Mouse (Mus musculus): Measurements from ENCODE around the gene Tmprss11e. TPM values are rescaled to one million over a fixed set of nuclear protein-coding genes. Genes with fewer than 3 reads are reported as not detected.

Gene Tmprss11e
- polyA plus RNA-seq, 1 experiment from 2014 or later: not detected

DNA sequence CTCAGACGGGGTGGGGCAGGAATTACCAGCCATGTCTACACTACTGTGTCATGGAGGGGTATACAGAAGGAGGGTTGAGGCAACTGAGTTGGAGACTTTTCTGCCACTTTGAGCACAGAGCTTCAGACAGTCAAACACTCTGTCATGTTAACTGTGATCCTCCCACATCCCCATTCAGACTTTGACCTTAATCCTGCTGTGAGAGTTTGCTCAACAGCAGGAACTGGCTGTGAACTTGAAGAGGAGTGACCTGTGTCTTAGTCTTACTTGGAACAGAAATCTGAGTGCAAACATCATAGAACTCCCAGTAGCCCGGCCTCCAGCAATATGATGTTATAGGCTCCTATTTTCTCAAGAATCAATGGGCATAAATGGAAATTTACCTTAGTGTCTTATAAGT, 9.8 kb downstream of the Tmprss11e start:
- H3K9ac ChIP-seq (replicated peaks): no peak overlapping the region
- 58% methylated on average over 2 of the region's 2 CpGs for WGBS
- no peaks in the 10 kb centered on the region for H3K9me3 ChIP-seq
- H3K4me3 ChIP-seq: no peak overlapping the region
- no peak for ATAC-seq (ENCODE audit: low FRiP score, low read depth)
- H3K36me3 ChIP-seq: no peaks in the 10 kb centered on the region
- H3K4me1 ChIP-seq: no peaks in the 10 kb centered on the region
- H3K27ac ChIP-seq (replicated peaks): no peak overlapping the region
- H3K4me2 ChIP-seq (replicated peaks): no peak overlapping the region
- H3K27me3 ChIP-seq: no peaks in the 10 kb centered on the region

DNA sequence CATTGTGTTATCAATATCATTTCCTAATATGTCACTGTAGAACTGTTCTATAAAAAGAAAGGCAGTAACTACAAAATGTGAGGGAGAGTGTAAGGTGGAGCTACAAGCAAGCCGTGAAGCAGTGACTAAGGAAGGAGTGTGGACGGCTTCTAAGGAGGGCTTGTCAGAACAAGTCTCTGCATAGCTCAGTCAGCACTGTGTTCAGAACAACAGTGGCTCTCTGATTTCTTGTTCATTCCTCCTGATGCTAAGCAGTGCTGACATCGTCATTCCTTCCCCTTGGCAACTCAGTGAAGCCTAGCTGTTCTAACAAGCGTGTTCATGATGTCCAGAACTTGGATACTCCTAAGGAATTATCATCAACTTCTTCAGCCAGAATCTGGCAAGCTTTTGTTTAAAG, 15.0 kb downstream of the Tmprss11e start:
- Histone ChIP-seq H3K9ac (replicated peaks) (no peak overlapping the region), H3K9me3 (no peaks in the 10 kb centered on the region), H3K27ac (replicated peaks) (no peak overlapping the region), H3K4me2 (replicated peaks) (no peak overlapping the region), H3K4me3 (no peak overlapping the region), H3K4me1 (no peaks in the 10 kb centered on the region), H3K27me3 (no peaks in the 10 kb centered on the region), H3K36me3 (no peaks in the 10 kb centered on the region)
- no peak for ATAC-seq (ENCODE audit: low FRiP score, low read depth)
- WGBS: 81% methylated on average over 4 of the region's 4 CpGs

DNA sequence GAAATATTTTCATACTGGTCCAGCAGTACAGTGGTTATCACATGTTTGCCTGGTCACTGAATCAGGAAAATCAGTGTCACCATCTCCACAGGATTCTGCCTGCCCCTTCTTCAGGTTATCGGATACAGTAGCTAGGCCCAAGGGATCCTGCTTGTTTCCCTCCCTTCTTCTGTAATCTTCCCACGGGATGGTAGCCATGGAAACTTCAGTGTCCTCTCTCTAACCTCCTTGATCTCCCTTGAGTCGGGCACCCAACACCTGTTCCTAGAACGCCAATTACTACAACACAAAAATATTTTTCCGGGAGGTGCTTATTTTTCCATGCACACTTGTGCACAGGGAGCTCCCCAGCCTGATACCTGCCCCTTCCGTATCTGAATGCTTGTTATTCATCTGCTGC, 17.0 kb downstream of the Tmprss11e start:
- Histone ChIP-seq H3K36me3 (no peaks in the 10 kb centered on the region), H3K4me1 (no peaks in the 10 kb centered on the region), H3K27ac (replicated peaks) (no peak overlapping the region), H3K9ac (replicated peaks) (no peak overlapping the region), H3K9me3 (no peaks in the 10 kb centered on the region), H3K27me3 (no peaks in the 10 kb centered on the region), H3K4me2 (replicated peaks) (no peak overlapping the region), H3K4me3 (no peak overlapping the region)
- 78% methylated on average over 6 of the region's 6 CpGs for WGBS
- no peak for ATAC-seq (ENCODE audit: low FRiP score, low read depth)

DNA sequence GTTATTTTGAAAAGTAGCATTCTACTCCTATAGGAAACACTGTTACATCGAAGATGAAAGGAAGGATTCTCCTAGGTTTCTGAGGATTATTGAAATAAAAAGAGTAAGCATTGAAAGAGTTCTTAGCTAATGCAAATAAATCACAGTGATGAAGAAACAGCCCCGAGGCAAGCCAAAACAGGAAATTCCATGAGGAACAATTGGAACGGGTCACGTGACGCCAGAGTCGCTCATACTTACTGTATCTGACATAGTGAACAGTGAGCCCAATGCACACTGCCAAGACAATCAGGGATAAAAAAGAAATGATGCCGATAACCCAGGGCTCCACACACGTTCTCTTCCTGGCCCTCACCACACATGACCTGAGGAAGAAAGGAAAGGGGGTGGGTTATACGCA, 18.6 kb downstream of the Tmprss11e start:
- no peak overlapping the region for H3K4me3 ChIP-seq
- no peaks in the 10 kb centered on the region for H3K4me1 ChIP-seq
- no peaks in the 10 kb centered on the region for H3K27me3 ChIP-seq
- no peak overlapping the region for H3K4me2 ChIP-seq (replicated peaks)
- no peak for ATAC-seq (ENCODE audit: low FRiP score, low read depth)
- 90% methylated on average over 9 of the region's 9 CpGs for WGBS
- H3K9ac ChIP-seq (replicated peaks): no peak overlapping the region
- no peak overlapping the region for H3K27ac ChIP-seq (replicated peaks)
- no peaks in the 10 kb centered on the region for H3K36me3 ChIP-seq
- H3K9me3 ChIP-seq: no peaks in the 10 kb centered on the region

DNA sequence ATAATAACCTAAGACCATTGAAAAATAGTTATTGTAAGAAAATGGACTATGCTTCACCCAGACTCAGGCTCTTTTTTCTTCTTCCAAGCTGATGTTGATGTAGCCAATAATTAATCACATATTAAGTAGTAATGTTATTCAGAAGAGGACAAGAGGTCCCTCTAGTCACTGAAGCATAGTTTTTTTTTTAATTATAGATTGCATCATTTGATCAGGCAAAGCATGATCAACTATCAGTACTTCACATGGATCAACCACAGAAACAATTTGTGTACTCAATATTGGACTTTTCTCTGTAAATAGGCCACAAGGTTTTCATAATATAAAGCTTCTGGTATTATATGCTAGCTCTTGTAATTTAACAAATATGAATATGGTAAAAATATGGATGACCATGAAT, 20.6 kb downstream of the Tmprss11e start:
- no peak for ATAC-seq (ENCODE audit: low FRiP score, low read depth)
- Histone ChIP-seq H3K36me3 (no peaks in the 10 kb centered on the region), H3K9ac (replicated peaks) (no peak overlapping the region), H3K27me3 (no peaks in the 10 kb centered on the region), H3K4me2 (replicated peaks) (no peak overlapping the region), H3K4me3 (no peak overlapping the region), H3K4me1 (no peaks in the 10 kb centered on the region), H3K27ac (replicated peaks) (no peak overlapping the region), H3K9me3 (no peaks in the 10 kb centered on the region)

DNA sequence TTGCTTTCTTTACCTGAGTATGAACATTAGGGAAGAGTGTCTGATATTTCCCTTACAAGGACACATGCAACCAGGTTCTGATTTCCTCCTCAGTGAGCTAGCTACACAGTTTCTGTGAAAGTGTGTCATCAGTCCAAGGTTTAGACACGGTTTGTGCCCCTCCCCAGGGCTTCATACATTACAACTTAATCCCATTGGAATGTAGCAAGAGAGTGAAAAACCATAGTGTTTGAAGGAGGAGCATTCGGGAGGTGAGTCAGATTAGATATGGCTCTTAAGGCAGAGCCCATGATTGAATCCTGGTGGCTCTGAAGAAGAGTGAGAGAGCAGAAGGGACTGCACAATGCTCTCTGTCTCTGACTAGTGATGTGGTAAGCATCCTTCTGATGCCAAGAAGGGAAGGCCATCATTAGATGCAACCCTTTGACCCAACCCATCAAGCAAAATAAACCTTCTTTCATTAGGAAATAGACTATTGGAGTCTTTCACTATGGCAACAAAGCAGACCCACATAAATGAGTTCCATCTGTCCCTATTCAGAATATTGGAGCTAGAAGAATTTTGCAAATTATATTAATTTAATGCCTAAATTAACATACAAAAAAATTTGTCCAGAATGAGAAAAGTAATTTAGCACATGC, 22.7 kb downstream of the Tmprss11e start:
- Histone ChIP-seq H3K4me3 (no peak overlapping the region), H3K27ac (replicated peaks) (no peak overlapping the region), H3K36me3 (no peaks in the 10 kb centered on the region), H3K4me2 (replicated peaks) (no peak overlapping the region), H3K9me3 (no peaks in the 10 kb centered on the region), H3K9ac (replicated peaks) (no peak overlapping the region), H3K27me3 (no peaks in the 10 kb centered on the region), H3K4me1 (no peaks in the 10 kb centered on the region)
- no peak for ATAC-seq (ENCODE audit: low FRiP score, low read depth)
- WGBS: 29% methylated on average over 2 of the region's 2 CpGs

DNA sequence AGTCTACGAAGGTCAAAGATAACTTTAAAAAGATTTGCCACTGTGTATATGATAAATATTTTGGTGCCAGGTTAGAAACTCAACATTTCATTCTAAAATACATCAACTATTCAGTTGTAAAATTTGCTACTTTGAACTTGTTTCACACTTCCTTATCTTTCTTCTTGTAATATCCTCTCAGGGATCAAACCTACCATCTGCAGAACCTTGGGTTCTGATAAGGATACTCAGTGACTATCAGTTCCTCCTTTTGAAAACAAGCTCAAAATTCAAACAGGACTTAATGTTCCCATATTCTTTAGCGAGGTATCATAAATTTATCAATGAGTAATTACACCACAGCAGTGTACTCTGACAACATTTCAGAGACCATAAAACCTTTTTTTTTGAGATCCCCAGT, 30.6 kb downstream of the Tmprss11e start:
- Histone ChIP-seq H3K4me2 (replicated peaks) (no peak overlapping the region), H3K4me3 (no peak overlapping the region), H3K9me3 (no peaks in the 10 kb centered on the region), H3K27ac (replicated peaks) (no peak overlapping the region), H3K36me3 (no peaks in the 10 kb centered on the region), H3K4me1 (no peaks in the 10 kb centered on the region), H3K27me3 (no peaks in the 10 kb centered on the region), H3K9ac (replicated peaks) (no peak overlapping the region)
- WGBS: 88% methylated on average over 2 of the region's 2 CpGs
- no peak for ATAC-seq (ENCODE audit: low FRiP score, low read depth)

DNA sequence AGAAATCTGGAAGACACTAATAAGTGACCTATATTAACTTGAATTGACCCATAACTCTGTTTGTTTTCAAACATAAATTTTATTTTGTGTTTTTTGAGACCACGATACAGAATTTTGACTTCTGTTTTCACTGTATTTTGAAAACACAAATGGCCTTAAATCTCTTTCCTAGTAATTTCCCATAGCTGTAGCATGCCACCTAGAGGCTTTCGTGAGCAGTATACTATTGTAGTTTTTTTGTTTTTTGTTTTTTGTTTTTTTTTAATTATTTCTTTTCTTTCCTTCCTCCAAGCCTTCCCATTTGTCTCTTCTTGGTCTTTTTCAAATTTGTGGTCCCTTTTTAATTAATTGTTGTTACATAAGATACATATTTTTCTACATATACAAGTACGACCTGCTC, 40.7 kb downstream of the Tmprss11e start:
- no peaks in the 10 kb centered on the region for H3K4me1 ChIP-seq
- H3K27ac ChIP-seq (replicated peaks): no peak overlapping the region
- no peaks in the 10 kb centered on the region for H3K27me3 ChIP-seq
- 84% methylated on average over 3 of the region's 3 CpGs for whole genome bisulfite sequencing
- no peak for ATAC-seq (ENCODE audit: low FRiP score, low read depth)
- H3K4me2 ChIP-seq (replicated peaks): no peak overlapping the region
- H3K36me3 ChIP-seq: no peaks in the 10 kb centered on the region
- no peak overlapping the region for H3K4me3 ChIP-seq
- H3K9me3 ChIP-seq: no peaks in the 10 kb centered on the region
- no peak overlapping the region for H3K9ac ChIP-seq (replicated peaks)

DNA sequence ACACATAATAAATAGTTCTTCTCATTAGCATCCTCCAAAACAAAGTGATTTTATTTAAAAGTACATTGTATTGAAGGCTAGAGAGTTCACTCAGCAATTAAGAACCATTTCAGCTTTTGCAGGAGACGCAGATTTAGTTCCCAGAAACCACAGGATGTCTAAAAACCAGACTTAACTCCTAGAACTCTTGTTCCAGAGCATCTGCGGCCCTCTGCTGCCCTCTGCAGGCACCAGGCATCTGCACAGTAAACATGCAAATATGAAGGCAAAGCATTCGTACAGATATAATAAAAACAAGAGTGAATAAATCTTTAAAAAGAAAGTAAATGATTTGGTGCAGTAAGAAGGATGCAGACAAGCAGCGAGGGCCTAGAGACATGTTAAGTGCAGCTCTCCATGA, 60.9 kb downstream of the Tmprss11e start:
- 58% methylated on average over 4 of the region's 4 CpGs for WGBS
- H3K9ac ChIP-seq (replicated peaks): no peak overlapping the region
- H3K9me3 ChIP-seq: no peaks in the 10 kb centered on the region
- H3K4me2 ChIP-seq (replicated peaks): no peak overlapping the region
- H3K27ac ChIP-seq (replicated peaks): no peak overlapping the region
- H3K4me3 ChIP-seq: no peak overlapping the region
- no peaks in the 10 kb centered on the region for H3K36me3 ChIP-seq
- H3K27me3 ChIP-seq: no peaks in the 10 kb centered on the region
- no peak for ATAC-seq (ENCODE audit: low FRiP score, low read depth)
- no peaks in the 10 kb centered on the region for H3K4me1 ChIP-seq

DNA sequence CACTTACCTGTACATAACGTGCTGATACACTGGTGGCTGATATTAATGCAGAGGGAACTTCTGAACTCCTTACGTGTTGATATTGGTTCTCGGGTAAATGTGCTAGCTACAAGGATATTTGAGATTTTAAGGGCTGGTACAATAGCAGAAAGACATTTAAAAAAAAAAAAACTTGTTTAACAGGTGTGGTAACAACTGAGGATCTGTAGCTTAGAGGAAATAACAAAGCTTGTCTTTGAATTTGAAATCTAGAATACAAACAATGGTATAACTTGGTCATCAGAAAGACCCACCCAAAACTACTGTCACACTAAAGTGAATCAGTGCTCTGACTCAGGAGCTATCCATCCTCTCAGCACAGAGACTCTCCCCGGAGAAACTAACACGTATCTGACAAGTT, 69.4 kb downstream of the Tmprss11e start, which contains the start of gene Tmprss11b:
Gene Tmprss11b (minus strand): TSS at position 101 of the 400 bp plus-strand sequence.
- Histone ChIP-seq H3K4me3 (no peak within 1 kb of the TSS), H3K9ac (replicated peaks) (no peak within 1 kb of the TSS), H3K27me3 (no peaks in the 10 kb centered on the region), H3K4me2 (replicated peaks) (no peak within 1 kb of the TSS), H3K9me3 (no peaks in the 10 kb centered on the region), H3K36me3 (no peaks in the 10 kb centered on the region), H3K4me1 (no peaks in the 10 kb centered on the region), H3K27ac (replicated peaks) (no peak within 1 kb of the TSS)
- ATAC-seq (ENCODE audit: low FRiP score, low read depth): no peak
- 87% methylated on average over 5 of the region's 5 CpGs for WGBS

Other genes starting within 250 kb of the Tmprss11e start
- not detected in 2 replicates for gene Tmprss11g, start 227.2 kb downstream of the Tmprss11e start, polyA plus RNA-seq (2016; fragmentation: Nextera tagmentation; extraction: Ambion mirVana)
- not detected in 2 replicates for gene Tmprss11f, start 113.4 kb downstream of the Tmprss11e start, polyA plus RNA-seq (2016; fragmentation: Nextera tagmentation; extraction: Ambion mirVana)
- not detected in 2 replicates for gene Tmprss11b, start 69.5 kb downstream of the Tmprss11e start, polyA plus RNA-seq (2016; fragmentation: Nextera tagmentation; extraction: Ambion mirVana)
- 47.7 and 56.1 TPM in 2 replicates for gene Ythdc1, start 58.4 kb upstream of the Tmprss11e start, polyA plus RNA-seq (2016; fragmentation: Nextera tagmentation; extraction: Ambion mirVana)
- gene Ugt2b34, start 161.1 kb upstream of the Tmprss11e start, polyA plus RNA-seq (2016; fragmentation: Nextera tagmentation; extraction: Ambion mirVana): not detected in 2 replicates
- gene Ugt2b1, start 180.7 kb upstream of the Tmprss11e start, polyA plus RNA-seq (2016; fragmentation: Nextera tagmentation; extraction: Ambion mirVana): not detected in 2 replicates